Mouse (Mus musculus) thymus, postnatal 10 days (tissue): ENCODE measurements around the gene Tgfb1i1.

Source experiments
- DNase-seq, 2 experiments: peaks; one replicate each; pipeline ENCODE4 v3.0.0; 2021; ENCODE audit warnings: low spot score in 2 of 2

Tgfb1i1 gene

DNA sequence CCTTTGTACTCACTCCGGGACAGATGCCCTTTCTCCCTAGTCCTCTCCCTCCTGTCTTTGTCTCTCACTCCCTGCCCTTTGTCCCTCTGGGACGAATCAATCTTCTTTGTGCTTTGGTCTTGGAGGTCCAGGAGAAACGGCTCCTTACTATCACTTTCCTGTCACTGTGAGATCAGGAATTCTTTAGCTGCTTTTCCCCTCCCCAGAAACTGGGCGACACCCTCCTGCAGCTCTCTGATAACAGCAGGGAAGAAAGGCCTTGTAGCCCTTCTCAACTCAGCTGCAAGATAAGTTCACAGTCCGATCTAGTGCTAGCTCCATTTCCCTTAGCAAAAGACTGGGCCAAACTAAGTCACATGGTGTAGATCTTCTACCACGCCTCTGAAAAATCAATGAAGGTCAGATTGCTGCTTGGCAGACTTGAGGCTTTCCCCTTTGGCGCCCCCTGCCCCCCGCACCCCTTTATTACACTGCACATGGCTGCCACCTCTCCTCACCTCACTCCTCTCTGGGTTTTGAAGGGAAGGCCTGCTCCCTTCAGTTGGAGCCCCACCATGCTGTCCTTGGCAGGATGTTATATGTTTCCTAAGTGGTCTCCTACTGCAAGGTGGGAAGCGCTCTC, 42.4 kb downstream of the Tgfb1i1 start:
- DNase-seq: no peak

DNA sequence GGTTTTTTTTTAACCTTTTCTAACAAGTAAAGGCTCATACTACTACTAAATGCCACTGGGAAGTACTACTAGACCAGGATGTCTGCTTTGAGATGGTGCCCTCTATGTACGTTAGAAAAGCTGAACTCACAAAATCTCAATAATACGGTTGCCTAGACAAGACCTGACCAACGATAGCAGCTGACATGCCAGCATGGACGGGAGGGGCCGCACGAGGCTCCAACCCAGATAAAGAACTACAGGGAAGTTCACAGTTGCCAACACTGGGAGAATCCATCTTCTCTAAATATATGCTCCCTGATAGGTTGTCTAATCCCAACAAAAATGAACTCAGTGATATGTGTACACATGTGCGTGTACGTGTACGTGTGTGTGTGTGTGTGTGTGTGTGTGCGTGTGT, 48.2 kb downstream of the Tgfb1i1 start:
- DNase-seq: no peak

DNA sequence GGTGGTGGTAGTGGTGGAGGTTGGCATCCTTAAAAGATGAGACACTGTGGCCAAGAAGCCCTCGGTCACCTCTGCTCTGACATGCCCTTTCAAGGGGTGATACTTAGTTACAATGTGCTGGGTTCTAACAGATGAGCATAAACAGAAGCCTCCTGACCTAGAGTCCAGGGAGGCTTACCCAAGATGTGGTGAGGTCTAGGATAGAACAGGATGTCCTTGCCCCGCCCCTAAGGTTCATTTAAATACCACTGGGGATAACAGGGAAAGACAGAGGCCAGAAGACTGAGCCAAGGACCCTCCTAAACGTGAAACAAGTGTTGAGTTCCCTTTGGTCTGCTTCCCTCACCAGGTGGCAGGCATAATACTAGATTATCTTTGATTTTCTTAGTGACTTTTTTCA, 49.9 kb downstream of the Tgfb1i1 start:
- DNase-seq: no peak

DNA sequence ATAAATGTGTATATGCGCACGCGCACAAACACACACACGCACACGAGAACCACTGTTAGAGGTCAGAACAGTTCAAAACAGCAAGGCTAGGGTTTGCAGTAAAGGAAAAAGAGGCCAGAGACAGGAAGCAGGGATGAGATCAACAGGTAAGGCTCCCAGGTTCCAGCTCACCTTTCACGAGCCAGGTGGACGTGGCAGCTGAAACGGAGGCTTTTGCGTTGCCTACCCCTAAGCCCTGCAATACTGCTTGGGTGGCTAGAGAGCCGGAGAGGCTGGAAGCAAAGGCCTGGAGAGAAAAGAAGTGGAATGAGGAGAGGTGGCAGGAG, 50.6 kb downstream of the Tgfb1i1 start:
- DNase-seq: no peak

DNA sequence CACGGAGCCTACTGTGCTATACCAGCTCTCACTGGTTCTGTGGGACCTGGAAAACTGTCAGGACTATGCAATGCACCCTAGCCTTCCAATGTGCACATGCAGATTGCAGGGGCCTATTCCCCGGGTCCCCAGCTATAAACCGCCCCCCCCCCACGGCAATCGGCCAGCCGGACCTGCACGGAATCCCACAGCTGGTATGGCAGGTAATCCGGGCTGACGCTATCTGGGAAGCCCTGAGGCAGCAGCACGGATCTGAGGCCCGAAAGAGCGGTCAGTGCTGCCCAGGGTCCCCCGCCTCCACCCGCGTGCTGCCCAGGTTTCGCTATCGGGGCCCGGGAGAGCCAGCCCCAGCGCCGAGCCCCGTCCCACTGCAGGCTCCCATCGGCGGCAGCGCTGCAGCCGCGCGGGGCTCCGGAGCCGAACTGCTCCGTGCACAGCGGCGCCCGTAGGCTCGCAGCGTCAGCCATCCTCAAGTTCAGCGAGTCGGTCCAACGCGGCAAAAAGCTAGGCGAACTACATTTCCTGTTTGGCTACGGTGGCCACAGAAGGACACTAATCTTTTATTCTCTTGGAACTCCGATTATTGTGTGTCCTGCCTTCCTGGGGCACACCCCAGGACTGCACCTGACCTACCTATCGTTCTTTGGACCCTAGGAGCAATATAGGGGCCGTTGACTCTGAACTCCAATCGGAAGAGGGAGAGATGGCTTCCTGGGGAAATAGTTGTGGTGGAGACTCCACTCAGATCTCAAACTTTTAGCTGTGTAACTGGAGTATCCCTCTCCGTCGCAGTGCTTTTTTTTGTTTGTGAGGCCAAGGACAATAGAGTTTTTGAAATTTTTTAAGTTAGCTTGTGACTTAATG, 51.2 kb downstream of the Tgfb1i1 start, which contains the start of gene BC017158:
TSS of gene BC017158 (minus strand) at position 554 of the 864 bp plus-strand sequence.
- DNase-seq: peak; percentile 47 to 59

DNA sequence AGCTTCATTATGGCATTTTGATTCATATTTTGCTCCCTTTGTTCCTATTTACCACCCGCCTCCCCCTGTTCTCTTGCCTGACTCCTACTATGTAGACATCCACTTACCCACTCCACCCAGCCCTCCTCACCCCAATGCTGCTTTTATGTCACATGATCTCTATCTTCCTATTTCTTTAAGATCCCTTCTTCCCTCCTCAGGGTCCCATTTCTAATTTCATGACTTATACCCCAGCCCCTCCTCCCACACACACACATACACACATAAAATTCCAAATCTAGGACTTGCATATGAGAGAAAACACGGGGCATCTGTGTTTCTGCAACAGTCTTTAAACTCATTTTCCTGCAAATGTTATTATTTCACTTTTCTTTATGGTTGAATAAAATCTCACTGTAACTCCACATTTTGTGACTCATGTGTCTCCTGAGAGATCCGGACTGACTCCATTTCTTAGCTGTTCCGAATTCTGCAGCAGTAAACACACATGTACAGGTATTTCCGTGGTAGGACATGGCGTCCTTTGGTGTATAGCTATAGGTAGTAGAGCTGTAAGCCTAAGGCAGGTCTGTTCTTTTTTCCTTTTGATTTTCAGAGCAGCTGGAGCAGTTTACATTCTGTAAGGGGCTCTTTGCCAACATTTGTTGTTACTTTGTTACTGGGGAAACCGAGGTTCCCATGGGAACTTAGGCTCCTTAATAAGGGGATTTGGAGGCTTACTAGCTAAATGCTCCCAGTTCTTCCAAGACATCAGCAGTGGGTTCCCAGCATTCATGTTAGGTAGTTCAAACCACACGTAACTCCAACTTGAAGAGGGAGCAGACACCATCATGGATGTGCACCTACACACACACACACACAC, 52.1 kb downstream of the Tgfb1i1 start:
- no peak for DNase-seq

DNA sequence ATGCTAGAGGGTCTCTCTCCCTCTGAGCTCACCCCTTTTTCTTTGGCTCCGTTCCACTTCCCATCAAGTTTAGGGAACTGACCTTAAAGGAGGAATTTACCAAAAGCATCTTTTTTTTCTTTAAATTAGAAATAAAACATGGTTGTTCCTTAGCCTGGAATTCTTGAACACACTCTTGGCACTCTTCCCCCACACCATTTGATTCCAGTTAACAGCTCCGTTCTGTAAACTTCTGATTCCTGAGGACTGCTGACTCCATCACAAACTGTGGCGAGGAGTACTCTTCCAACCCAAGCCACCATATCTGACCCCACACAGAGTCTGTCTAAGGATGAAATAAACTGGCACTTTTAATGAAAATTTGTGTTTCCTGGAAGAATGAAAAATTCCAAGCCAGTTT, 54.3 kb downstream of the Tgfb1i1 start:
- DNase-seq: no peak

DNA sequence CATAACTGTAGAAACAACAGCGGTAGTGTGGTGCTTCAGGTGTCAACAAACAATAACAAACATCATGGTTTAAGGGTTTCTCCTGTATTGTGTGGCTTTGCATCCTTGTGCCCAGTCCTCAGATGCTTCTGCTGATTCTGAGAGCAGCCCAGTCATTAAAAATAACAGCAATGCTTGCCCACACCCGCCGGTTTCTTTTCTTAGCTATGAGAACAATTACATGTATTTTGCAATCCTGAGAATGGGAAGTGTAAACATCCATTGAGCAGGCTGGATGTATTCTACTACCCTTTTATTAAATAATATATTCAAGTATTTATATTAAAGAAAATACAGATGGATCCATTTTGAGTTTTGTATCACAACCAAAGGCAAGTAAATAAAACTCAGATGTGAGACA, 55.5 kb downstream of the Tgfb1i1 start:
- no peak for DNase-seq

DNA sequence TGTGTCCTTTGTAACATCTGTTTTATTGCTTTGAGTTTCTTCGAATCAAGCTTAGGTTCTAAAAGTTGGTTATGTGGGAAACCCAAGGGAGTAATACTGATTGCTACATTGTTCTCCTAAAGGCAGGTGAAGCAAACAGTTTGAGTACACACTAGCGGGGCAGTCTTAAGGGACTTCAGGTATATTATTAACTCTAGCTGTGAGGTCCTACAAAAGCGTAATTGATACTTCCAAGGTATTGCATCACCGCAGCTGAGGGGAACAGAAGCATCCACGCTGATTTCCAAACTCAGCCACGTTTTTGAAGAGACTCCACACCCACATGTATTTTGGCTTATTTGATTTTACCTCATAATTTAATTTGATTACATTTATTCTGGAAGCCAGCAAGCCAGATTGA, 57.6 kb downstream of the Tgfb1i1 start:
- no peak for DNase-seq

DNA sequence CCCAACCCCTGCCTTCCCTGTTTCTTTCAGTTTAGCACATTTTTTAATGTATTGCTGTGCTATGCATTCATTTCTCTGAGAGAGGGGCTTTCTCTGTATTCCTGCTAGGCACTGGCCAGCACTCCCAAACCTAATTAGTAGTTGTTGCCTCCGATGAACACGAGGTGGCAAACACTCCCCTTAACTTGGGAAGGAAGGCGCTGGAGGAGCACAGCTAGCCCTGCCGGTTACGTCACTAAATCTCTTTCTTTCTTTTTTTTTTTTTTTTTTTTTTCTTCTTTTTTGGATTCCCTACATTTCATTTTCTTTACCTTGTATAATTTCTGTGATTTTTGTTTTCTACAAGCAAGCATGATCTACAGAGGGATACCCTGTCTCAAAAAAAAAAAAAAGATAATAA, 58.3 kb downstream of the Tgfb1i1 start:
- no peak for DNase-seq
